Mouse (Mus musculus) lung, postnatal 0 days (tissue): ENCODE data around the gene Wwc2. TPM values are rescaled to one million over a fixed set of nuclear protein-coding genes. Genes with fewer than 3 reads are reported as not detected.

Source experiments
- ATAC-seq: fragments of 200-750 bp; cut with Nextera tagmentation; 2 replicates; pipeline ENCODE4 v1.8.0; 2017; ENCODE audit warnings: moderate library complexity
- DNase-seq: peaks from one replicate; pipeline ENCODE4 v3.0.0-alpha.2; 2016; ENCODE audit warnings: low spot score
- H3K27ac ChIP-seq: fragments of 300-500 bp; sonication (generic); 2 replicates; pipeline ENCODE4 v1.5.1; 2014; ENCODE audit warnings: antibody characterized with exemption, mild to moderate bottlenecking, low read length, mixed read lengths
- H3K27me3 ChIP-seq: fragments of 300-500 bp; sonication (generic); replicated peaks from 2 replicates; pipeline ENCODE4 v1.6.1; 2014; ENCODE audit warnings: low read length, mixed read lengths; ENCODE audit not compliant: insufficient read depth
- H3K36me3 ChIP-seq: fragments of 300-500 bp; sonication (generic); 2 replicates; pipeline ENCODE4 v1.6.1; 2014; ENCODE audit warnings: low read length, mixed read lengths; ENCODE audit not compliant: insufficient read depth
- H3K4me1 ChIP-seq: fragments of 300-500 bp; sonication (generic); 2 replicates; pipeline ENCODE4 v1.6.1; 2014; ENCODE audit warnings: antibody characterized with exemption, low read depth, low read length, mixed read lengths; ENCODE audit not compliant: insufficient read depth
- H3K4me2 ChIP-seq: fragments of 300-500 bp; sonication (generic); replicated peaks from 2 replicates; pipeline ENCODE4 v1.6.1; 2014; ENCODE audit warnings: low read depth, mild to moderate bottlenecking, low read length, moderate library complexity, mixed read lengths
- H3K4me3 ChIP-seq: fragments of 300-500 bp; sonication (generic); 2 replicates; pipeline ENCODE4 v1.5.1; 2014; ENCODE audit warnings: low read depth, low read length
- H3K9ac ChIP-seq: fragments of 300-500 bp; sonication (generic); replicated peaks from 2 replicates; pipeline ENCODE4 v1.6.1; 2014; ENCODE audit warnings: low read depth, mild to moderate bottlenecking
- H3K9me3 ChIP-seq: fragments of 300-500 bp; sonication (generic); 2 replicates; pipeline ENCODE4 v1.6.1; 2016; ENCODE audit warnings: low read length, mixed read lengths
- CTCF ChIP-seq: IDR thresholded peaks from 2 replicates; pipeline ENCODE4 v1.5.1; 2016; ENCODE audit warnings: antibody characterized with exemption, mild to moderate bottlenecking
- EP300 ChIP-seq: IDR thresholded peaks from 2 replicates; pipeline ENCODE4 v1.6.1; 2016; ENCODE audit warnings: antibody characterized with exemption, mild to moderate bottlenecking, control low read depth
- WGBS: fragments of 180-500 bp; shearing (Covaris S2); extraction: QIAGEN DNeasy Blood & Tissue Kit; methylation state at CpG from one replicate; pipeline ENCODE4 v1.1.7; 2014; 5-methylcytosine and 5-hydroxymethylcytosine counted together
- polyA plus RNA-seq: library from polyadenylated mRNA; unstranded; fragments of >200 nt; fragmentation: Nextera tagmentation; extraction: Ambion mirVana; gene quantifications from 2 replicates; pipeline ENCODE4 v1.2.1, GENCODE M21; 2015

The Wwc2 gene
- polyA plus RNA-seq, 1 experiment from 2014 or later = 19.1 TPM

DNA sequence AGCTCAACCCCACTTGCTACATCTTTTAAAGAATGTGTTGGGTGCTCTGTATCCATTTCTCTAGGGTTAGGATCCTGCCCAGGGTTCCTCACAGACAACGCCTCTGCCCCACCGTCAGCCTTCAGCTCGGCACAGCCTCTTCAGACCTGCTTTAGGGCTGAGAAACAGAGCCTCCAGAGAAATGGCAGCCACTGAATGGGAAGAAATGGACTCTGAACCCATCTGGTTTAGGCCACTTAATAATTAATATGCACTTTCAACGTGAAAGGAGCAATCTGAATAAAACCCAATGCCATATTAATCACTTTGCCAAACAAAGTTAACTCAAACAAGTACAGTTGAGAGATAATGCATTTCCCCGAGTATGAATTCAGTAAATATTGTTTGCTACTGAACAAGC lies 106.4 kb downstream of the Wwc2 start:
- no peak overlapping the region for H3K4me2 ChIP-seq
- H3K4me3 ChIP-seq = no peak overlapping the region
- no peaks in the 10 kb centered on the region for H3K27me3 ChIP-seq
- no peak for DNase-seq
- H3K4me1 ChIP-seq = 0 out of 2 replicates have a peak, but pooled peaks cover 5% of the 10 kb centered on the region
- TF ChIP-seq EP300 (no peak), CTCF (no peak)
- peaks cover 25% of the 10 kb centered on the region; the same call in 1 of the 2 replicates for H3K36me3 ChIP-seq
- no peaks in the 10 kb centered on the region for H3K9me3 ChIP-seq
- 76% methylated on average over 5 of the region's 5 CpGs for WGBS
- ATAC-seq = no peak
- no peak overlapping the region for H3K27ac ChIP-seq
- H3K9ac ChIP-seq = no peak overlapping the region

DNA sequence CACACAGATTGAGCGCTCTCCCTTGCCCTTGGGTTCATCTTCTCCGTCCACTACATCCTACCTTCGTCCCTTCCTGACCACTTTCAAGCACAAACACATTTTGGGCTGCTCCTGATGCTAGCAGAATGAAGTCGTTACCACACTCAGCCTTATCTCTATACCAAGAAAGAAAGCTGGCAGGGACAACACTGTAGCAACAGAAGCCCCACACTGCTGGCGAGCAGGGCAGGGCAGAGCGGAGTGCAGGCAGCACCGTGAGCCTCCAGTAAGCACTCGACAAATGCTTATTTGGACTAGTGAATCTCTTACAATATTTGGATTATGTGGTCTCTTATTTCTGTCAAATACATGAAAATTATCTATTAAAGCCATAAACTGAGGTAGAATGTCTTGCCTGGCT lies 107.0 kb downstream of the Wwc2 start:
- Histone ChIP-seq H3K27me3 (no peaks in the 10 kb centered on the region), H3K4me1 (0 out of 2 replicates have a peak, but pooled peaks cover 1% of the 10 kb centered on the region), H3K9me3 (no peaks in the 10 kb centered on the region), H3K4me3 (no peak overlapping the region), H3K27ac (no peak overlapping the region), H3K4me2 (no peak overlapping the region), H3K9ac (no peak overlapping the region), H3K36me3 (peaks cover 25% of the 10 kb centered on the region; the same call in 1 of the 2 replicates)
- DNase-seq = no peak
- TF ChIP-seq EP300 (no peak), CTCF (no peak)
- ATAC-seq = no peak
- WGBS = 79% methylated on average over 8 of the region's 8 CpGs

DNA sequence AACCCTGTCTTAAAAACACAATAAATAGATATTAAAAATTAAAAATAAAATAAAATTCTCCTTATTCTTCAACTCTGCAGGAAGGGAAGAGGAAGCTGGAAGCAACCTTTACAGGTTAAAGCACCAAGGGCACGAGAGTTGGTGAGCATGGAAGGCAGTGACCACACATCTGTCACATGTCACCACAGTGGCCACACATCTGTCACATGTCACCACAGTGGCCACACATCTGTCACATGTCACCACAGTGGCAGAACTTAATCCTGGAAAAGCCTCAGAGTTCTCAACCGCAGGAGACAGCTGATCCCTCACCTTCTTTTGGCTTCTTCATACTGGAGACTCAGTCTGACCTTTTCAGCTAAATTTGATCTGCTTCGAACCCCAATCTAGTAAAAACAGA lies 112.2 kb downstream of the Wwc2 start:
- Histone ChIP-seq H3K4me2 (no peak overlapping the region), H3K27me3 (no peaks in the 10 kb centered on the region), H3K27ac (no peak overlapping the region), H3K9ac (no peak overlapping the region), H3K36me3 (peaks cover 16% of the 10 kb centered on the region; the same call in 1 of the 2 replicates), H3K9me3 (no peaks in the 10 kb centered on the region), H3K4me3 (no peak overlapping the region), H3K4me1 (no peaks in the 10 kb centered on the region)
- 67% methylated on average over 3 of the region's 3 CpGs for WGBS
- ATAC-seq = no peak
- TF ChIP-seq EP300 (no peak), CTCF (no peak)
- no peak for DNase-seq

DNA sequence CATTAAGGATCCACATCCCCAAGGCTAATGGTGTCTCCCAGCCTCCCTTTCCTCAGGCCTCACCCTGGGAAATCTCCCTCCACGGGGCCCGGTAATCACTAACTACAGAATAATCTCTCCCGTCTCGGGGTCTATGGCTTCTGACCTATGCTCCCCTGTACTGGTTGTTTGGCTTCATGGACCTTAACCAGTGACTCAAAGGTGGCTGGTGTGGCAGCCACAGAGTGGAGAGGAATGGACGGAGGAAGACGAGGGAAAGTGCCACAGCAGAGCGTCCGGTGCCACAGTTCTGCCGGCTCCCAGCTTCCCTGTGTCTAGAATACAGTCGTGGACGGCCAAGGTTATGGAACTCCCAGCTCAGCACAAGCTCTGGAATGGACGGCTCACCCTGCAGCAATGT lies 114.9 kb downstream of the Wwc2 start:
- 93% methylated on average over 12 of the region's 12 CpGs for WGBS
- no peak for DNase-seq
- Histone ChIP-seq H3K4me1 (no peaks in the 10 kb centered on the region), H3K9me3 (no peaks in the 10 kb centered on the region), H3K27me3 (no peaks in the 10 kb centered on the region), H3K9ac (no peak overlapping the region), H3K4me3 (no peak overlapping the region), H3K4me2 (no peak overlapping the region), H3K36me3 (peaks cover 4% of the 10 kb centered on the region; the same call in 1 of the 2 replicates), H3K27ac (no peak overlapping the region)
- ATAC-seq = no peak
- TF ChIP-seq EP300 (no peak), CTCF (no peak)

DNA sequence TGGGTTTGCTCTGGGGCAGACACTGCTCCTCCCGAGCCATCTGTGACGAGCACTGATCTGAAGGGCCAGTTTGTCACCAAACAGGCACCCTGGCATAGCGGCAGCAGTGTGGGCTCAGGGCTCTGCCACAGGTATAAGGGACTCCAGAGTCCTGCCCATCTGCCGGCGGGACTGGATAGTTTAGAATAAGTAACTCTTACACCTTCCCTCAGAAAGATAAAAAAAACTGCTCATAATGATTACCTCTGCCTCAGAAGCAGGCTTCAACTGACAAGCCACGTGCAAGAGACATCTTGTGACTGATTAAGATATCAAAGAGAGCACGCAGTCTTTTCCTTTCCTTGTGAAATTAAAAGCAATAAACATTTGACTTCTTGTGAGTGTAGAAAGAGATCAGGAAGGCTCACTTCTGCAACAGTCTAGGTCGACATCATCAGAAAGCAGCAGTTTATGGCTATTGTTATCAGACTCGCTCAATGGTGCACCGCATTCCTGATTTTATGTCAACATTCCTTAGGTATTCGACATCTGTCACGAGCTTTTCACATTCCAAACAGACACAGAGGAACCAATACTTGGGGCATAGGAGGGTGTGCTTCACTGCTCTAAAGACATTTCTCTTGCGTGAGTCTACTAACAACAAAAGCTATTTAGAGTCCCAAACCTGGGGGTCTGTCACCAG lies 116.1 kb downstream of the Wwc2 start:
- ATAC-seq = peak; percentile 36; the same call in 1 of the 2 replicates

DNA sequence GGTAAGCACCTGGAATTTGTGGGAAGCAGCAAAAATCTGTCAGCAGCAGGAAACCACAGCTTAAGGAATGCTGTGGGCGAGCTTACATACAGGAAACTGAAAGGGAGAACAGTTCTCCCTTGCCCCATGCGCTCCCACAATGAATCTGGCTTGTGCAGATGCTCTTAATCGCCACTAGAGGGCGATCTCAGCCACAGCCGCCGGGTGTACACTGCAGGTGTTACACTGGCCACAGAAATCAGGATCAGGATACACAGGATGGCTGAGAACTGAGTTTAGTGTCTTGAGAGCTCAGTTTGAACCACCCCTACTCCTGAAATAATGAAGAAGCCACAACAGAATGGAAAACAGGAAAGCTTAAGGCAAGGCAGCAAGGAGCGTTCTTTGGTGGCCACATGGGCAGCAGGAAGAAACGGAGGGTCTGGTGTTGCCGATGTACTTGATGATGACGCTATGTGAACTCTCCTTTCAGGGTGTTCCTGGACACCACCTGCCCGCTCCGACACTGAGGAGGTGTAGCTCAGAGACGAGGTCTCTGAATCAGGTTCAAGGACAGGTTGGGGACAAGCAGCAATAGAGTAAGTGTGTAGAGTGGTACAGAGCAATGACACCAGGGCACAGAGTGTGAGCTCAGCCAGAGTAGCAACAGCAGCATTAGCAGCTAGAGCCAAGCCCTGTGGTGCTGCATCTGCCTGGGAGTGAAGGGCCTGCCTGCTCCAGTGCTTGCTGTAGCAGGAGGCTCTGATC lies 118.2 kb downstream of the Wwc2 start:
- Histone ChIP-seq H3K27ac (no peak overlapping the region), H3K27me3 (no peaks in the 10 kb centered on the region), H3K9me3 (no peaks in the 10 kb centered on the region), H3K4me3 (no peak overlapping the region), H3K4me1 (no peaks in the 10 kb centered on the region), H3K9ac (no peak overlapping the region), H3K4me2 (no peak overlapping the region), H3K36me3 (peaks cover 16% of the 10 kb centered on the region)
- WGBS = 49% methylated on average over 13 of the region's 13 CpGs
- peak; percentile 84 for ATAC-seq
- peak; percentile 73 for DNase-seq
- no peak for TF ChIP-seq EP300
- TF ChIP-seq CTCF = peak; percentile 98

More for the DNA sequence above, 116.1 kb downstream of the Wwc2 start:
- no peak overlapping the region for H3K4me3 ChIP-seq
- H3K9ac ChIP-seq = no peak overlapping the region
- H3K27me3 ChIP-seq = no peaks in the 10 kb centered on the region
- peaks cover 7% of the 10 kb centered on the region; the same call in 1 of the 2 replicates for H3K36me3 ChIP-seq
- 39% methylated on average over 13 of the region's 13 CpGs for WGBS
- TF ChIP-seq EP300 = peak; percentile 51; the same call in 1 of the 2 replicates
- TF ChIP-seq CTCF = no peak
- H3K4me2 ChIP-seq = no peak overlapping the region
- no peaks in the 10 kb centered on the region for H3K9me3 ChIP-seq
- peak; percentile 31 for DNase-seq
- H3K4me1 ChIP-seq = no peaks in the 10 kb centered on the region
- H3K27ac ChIP-seq = no peak overlapping the region; the same call in 1 of the 2 replicates
